Mouse (Mus musculus): Measurements from ENCODE around the gene Cxcl3. TPM values are rescaled to one million over a fixed set of nuclear protein-coding genes. Genes with fewer than 3 reads are reported as not detected.

Gene Cxcl3
- polyA plus RNA-seq, 1 experiment from 2014 or later: not detected

DNA sequence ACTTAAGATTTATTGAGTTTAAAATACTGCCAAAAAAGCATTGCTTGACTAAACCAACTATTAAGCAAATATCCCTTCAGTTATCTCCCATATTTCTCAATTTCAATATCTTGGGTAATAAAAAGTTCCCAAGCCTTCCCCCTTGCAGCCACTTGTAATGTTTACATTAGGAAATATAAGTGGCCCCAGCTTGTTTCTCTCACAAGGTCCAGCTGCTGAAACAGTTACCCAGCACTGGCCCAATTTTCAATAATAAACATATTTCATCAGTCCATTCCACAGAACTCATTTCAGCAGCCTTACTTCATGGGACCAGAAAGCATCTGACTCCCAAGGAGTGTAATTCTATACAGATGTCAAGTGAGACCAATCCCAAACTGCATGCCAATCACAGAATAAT, 33.9 kb downstream of the Cxcl3 start:
- Histone ChIP-seq H3K36me3 (ENCODE audit: control insufficient read depth, insufficient read depth, low read length) (no peaks in the 10 kb centered on the region), H3K27ac (ENCODE audit: low read depth, low read length) (no peak overlapping the region), H3K9ac (ENCODE audit: low read length) (no peak overlapping the region), H3K9me3 (replicated peaks; ENCODE audit: control insufficient read depth, low read length) (no peaks in the 10 kb centered on the region), H3K4me3 (ENCODE audit: low read depth, low read length) (no peak overlapping the region), H3K4me2 (ENCODE audit: low read length) (no peak overlapping the region), H3K4me1 (ENCODE audit: control insufficient read depth, insufficient read depth, low read length) (no peaks in the 10 kb centered on the region), H3K27me3 (replicated peaks; ENCODE audit: control insufficient read depth, insufficient read depth, low read length) (no peaks in the 10 kb centered on the region)
- ATAC-seq (no peak), DNase-seq (ENCODE audit: low spot score) (no peak)

DNA sequence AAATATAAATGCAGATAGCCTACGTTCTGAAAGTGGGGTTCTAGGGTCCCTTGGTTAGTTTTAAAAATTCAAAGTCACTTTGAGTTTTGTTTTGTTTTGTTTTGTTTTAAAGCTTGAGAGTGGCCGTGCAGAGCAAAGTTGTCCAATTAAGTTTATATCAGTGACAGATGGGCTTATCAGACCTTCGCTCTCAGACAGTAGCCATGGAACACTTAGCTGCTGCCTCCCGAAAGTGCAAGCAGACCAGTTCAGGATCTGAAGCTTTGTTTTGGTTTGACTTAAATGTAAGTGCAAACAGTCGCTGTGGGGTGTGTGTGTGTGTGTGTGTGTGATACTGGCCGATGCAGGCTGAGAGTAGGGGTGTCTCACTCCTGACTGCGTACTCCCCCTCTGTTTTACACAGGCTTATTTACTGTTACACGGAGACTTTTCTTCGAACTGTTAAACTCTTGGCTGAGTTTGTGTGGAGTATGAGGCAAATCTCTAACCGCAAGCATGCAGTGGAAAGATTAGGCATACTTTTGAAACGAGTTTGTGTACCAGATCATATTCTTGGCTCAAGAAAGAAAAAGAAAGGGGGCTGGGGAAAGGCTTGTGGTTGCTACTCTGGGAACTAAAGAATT, 46.4 kb downstream of the Cxcl3 start:
- H3K36me3 ChIP-seq (ENCODE audit: control insufficient read depth, insufficient read depth, low read length): no peaks in the 10 kb centered on the region

GRCm38 (mm10) chr5:90832768-90833388, 47.0 kb downstream of the Cxcl3 start:
- Histone ChIP-seq H3K27ac (ENCODE audit: low read depth, low read length) (no peak overlapping the region), H3K36me3 (ENCODE audit: control insufficient read depth, insufficient read depth, low read length) (no peaks in the 10 kb centered on the region), H3K9me3 (replicated peaks; ENCODE audit: control insufficient read depth, low read length) (no peaks in the 10 kb centered on the region), H3K4me2 (ENCODE audit: low read length) (no peak overlapping the region), H3K4me3 (ENCODE audit: low read depth, low read length) (no peak overlapping the region), H3K9ac (ENCODE audit: low read length) (no peak overlapping the region), H3K4me1 (ENCODE audit: control insufficient read depth, insufficient read depth, low read length) (no peaks in the 10 kb centered on the region), H3K27me3 (replicated peaks; ENCODE audit: control insufficient read depth, insufficient read depth, low read length) (no peaks in the 10 kb centered on the region)
- no peak for DNase-seq (ENCODE audit: low spot score)
- ATAC-seq: no peak
- 93% methylated on average over 8 of the region's 8 CpGs for WGBS

More for the DNA sequence above, 46.4 kb downstream of the Cxcl3 start:
- H3K9ac ChIP-seq (ENCODE audit: low read length): no peak overlapping the region
- WGBS: 83% methylated on average over 11 of the region's 11 CpGs
- H3K27ac ChIP-seq (ENCODE audit: low read depth, low read length): no peak overlapping the region
- H3K27me3 ChIP-seq (replicated peaks; ENCODE audit: control insufficient read depth, insufficient read depth, low read length): no peaks in the 10 kb centered on the region
- H3K4me1 ChIP-seq (ENCODE audit: control insufficient read depth, insufficient read depth, low read length): no peaks in the 10 kb centered on the region
- H3K4me3 ChIP-seq (ENCODE audit: low read depth, low read length): no peak overlapping the region
- DNase-seq (ENCODE audit: low spot score) (no peak), ATAC-seq (no peak)
- no peak overlapping the region for H3K4me2 ChIP-seq (ENCODE audit: low read length)
- no peaks in the 10 kb centered on the region for H3K9me3 ChIP-seq (replicated peaks; ENCODE audit: control insufficient read depth, low read length)

GRCm38 (mm10) chr5:90834436-90834835, 48.5 kb downstream of the Cxcl3 start:
- no peaks in the 10 kb centered on the region for H3K36me3 ChIP-seq (ENCODE audit: control insufficient read depth, insufficient read depth, low read length)
- WGBS: 91% methylated on average over 4 of the region's 4 CpGs
- no peaks in the 10 kb centered on the region for H3K4me1 ChIP-seq (ENCODE audit: control insufficient read depth, insufficient read depth, low read length)
- H3K27me3 ChIP-seq (replicated peaks; ENCODE audit: control insufficient read depth, insufficient read depth, low read length): no peaks in the 10 kb centered on the region
- H3K9me3 ChIP-seq (replicated peaks; ENCODE audit: control insufficient read depth, low read length): no peaks in the 10 kb centered on the region
- no peak overlapping the region for H3K4me2 ChIP-seq (ENCODE audit: low read length)
- H3K4me3 ChIP-seq (ENCODE audit: low read depth, low read length): no peak overlapping the region
- H3K27ac ChIP-seq (ENCODE audit: low read depth, low read length): no peak overlapping the region
- H3K9ac ChIP-seq (ENCODE audit: low read length): no peak overlapping the region
- ATAC-seq (no peak), DNase-seq (ENCODE audit: low spot score) (no peak)

GRCm38 (mm10) chr5:90838582-90838981, 52.7 kb downstream of the Cxcl3 start:
- whole genome bisulfite sequencing: 90% methylated on average over 5 of the region's 5 CpGs

More at GRCm38 (mm10) chr5:90838582-90838981, 52.7 kb downstream of the Cxcl3 start:
- no peaks in the 10 kb centered on the region for H3K4me1 ChIP-seq (ENCODE audit: control insufficient read depth, insufficient read depth, low read length)
- H3K9ac ChIP-seq (ENCODE audit: low read length): no peak overlapping the region
- H3K4me2 ChIP-seq (ENCODE audit: low read length): no peak overlapping the region
- no peak overlapping the region for H3K27ac ChIP-seq (ENCODE audit: low read depth, low read length)
- DNase-seq (ENCODE audit: low spot score) (no peak), ATAC-seq (no peak)
- H3K9me3 ChIP-seq (replicated peaks; ENCODE audit: control insufficient read depth, low read length): no peaks in the 10 kb centered on the region
- H3K27me3 ChIP-seq (replicated peaks; ENCODE audit: control insufficient read depth, insufficient read depth, low read length): no peaks in the 10 kb centered on the region
- H3K4me3 ChIP-seq (ENCODE audit: low read depth, low read length): no peak overlapping the region
- H3K36me3 ChIP-seq (ENCODE audit: control insufficient read depth, insufficient read depth, low read length): no peaks in the 10 kb centered on the region

Small RNAs within 50 kb of the gene (microRNA-seq; reads per million reads assigned to microRNA genes)
- not detected for gene Gm24322

Other genes with a start within 250 kb of the Cxcl3 start
- gene 5830473C10Rik, start 225.0 kb upstream of the Cxcl3 start, polyA plus RNA-seq (2014; fragmentation: Nextera tagmentation; extraction: Ambion mirVana): not detected in 2 replicates
- 0.74 and 1.1 TPM in 2 replicates for gene Rassf6, start 145.4 kb upstream of the Cxcl3 start, polyA plus RNA-seq (2014; fragmentation: Nextera tagmentation; extraction: Ambion mirVana)
- 0.11 and 0.14 TPM in 2 replicates for gene Cxcl5, start 26.7 kb upstream of the Cxcl3 start, polyA plus RNA-seq (2014; fragmentation: Nextera tagmentation; extraction: Ambion mirVana)
- 0.85 and 0.95 TPM in 2 replicates for gene Ppbp, start 17.6 kb upstream of the Cxcl3 start, polyA plus RNA-seq (2014; fragmentation: Nextera tagmentation; extraction: Ambion mirVana)
- gene Pf4, start 13.7 kb upstream of the Cxcl3 start, polyA plus RNA-seq (2014; fragmentation: Nextera tagmentation; extraction: Ambion mirVana): 41.7 and 49.1 TPM in 2 replicates
- gene Cxcl15, start 8.4 kb downstream of the Cxcl3 start, polyA plus RNA-seq (2014; fragmentation: Nextera tagmentation; extraction: Ambion mirVana): not detected in 2 replicates
- gene Cxcl1, start 105.1 kb downstream of the Cxcl3 start, polyA plus RNA-seq (2014; fragmentation: Nextera tagmentation; extraction: Ambion mirVana): 0.56 TPM in 1 of 2 replicates, not detected in the other
- not detected in 2 replicates for gene Cxcl2, start 117.8 kb downstream of the Cxcl3 start, polyA plus RNA-seq (2014; fragmentation: Nextera tagmentation; extraction: Ambion mirVana)
- gene Mthfd2l, start 145.0 kb downstream of the Cxcl3 start, polyA plus RNA-seq (2014; fragmentation: Nextera tagmentation; extraction: Ambion mirVana): 71.9 and 86.0 TPM in 2 replicates
- 0.16 and 0.25 TPM in 2 replicates for gene Epgn, start 241.4 kb downstream of the Cxcl3 start, polyA plus RNA-seq (2014; fragmentation: Nextera tagmentation; extraction: Ambion mirVana)

Data from forebrain, embryonic 14.5 days (tissue).